Mouse (Mus musculus): ENCODE results near the gene H2-DMb2.

H2-DMb2 gene

GRCm38 (mm10) chr17:34186885-34187260 lies 43.8 kb downstream of the H2-DMb2 start:
- no peak for DNase-seq

GRCm38 (mm10) chr17:34187261-34187916 lies 44.3 kb downstream of the H2-DMb2 start, which contains the start of the genes Tap1 and Psmb9:
Gene Tap1 (plus strand): TSS chr17:34187553.
Gene Psmb9 (minus strand): TSS chr17:34187764.
- peak; percentile 99 for DNase-seq

GRCm38 (mm10) chr17:34188010-34188409 lies 44.9 kb downstream of the H2-DMb2 start:
- no peak for DNase-seq

- DNase-seq: no peak
These were observed 45.9 kb downstream of the H2-DMb2 start for GRCm38 (mm10) chr17:34188986-34189385.

GRCm38 (mm10) chr17:34192852-34193251 lies 49.7 kb downstream of the H2-DMb2 start:
- DNase-seq: no peak

GRCm38 (mm10) chr17:34193468-34193867 lies 50.4 kb downstream of the H2-DMb2 start:
- no peak for DNase-seq

DNA sequence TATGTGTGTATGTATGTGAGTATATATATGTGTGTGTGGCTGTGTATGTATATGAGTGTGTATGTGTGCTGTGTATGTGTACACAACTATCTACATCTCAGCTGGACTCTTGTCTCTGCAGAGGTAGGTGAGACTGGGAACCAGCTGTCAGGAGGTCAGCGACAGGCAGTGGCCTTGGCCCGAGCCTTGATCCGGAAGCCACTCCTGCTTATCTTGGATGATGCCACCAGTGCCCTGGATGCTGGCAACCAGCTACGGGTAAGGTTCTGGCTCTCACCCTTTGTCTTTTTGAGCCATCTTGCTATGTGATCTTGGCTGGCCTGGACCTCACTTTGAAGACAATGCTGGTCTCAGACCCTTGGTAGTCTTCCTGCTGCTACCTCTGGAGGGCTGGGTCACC lies 51.6 kb downstream of the H2-DMb2 start:
- DNase-seq: no peak

DNA sequence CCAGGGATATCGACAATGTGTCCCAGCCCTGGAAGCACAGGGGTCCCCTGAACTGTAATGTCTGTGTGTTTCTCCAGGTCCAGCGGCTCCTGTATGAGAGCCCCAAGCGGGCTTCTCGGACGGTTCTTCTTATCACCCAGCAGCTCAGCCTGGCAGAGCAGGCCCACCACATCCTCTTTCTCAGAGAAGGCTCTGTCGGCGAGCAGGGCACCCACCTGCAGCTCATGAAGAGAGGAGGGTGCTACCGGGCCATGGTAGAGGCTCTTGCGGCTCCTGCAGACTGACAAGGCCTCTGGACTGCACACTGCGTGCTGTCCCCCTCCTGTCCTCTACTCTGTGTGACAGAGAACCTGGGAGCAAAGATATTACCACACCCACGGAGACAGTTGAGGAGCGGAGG lies 53.4 kb downstream of the H2-DMb2 start:
- peak; percentile 29 for DNase-seq

DNA sequence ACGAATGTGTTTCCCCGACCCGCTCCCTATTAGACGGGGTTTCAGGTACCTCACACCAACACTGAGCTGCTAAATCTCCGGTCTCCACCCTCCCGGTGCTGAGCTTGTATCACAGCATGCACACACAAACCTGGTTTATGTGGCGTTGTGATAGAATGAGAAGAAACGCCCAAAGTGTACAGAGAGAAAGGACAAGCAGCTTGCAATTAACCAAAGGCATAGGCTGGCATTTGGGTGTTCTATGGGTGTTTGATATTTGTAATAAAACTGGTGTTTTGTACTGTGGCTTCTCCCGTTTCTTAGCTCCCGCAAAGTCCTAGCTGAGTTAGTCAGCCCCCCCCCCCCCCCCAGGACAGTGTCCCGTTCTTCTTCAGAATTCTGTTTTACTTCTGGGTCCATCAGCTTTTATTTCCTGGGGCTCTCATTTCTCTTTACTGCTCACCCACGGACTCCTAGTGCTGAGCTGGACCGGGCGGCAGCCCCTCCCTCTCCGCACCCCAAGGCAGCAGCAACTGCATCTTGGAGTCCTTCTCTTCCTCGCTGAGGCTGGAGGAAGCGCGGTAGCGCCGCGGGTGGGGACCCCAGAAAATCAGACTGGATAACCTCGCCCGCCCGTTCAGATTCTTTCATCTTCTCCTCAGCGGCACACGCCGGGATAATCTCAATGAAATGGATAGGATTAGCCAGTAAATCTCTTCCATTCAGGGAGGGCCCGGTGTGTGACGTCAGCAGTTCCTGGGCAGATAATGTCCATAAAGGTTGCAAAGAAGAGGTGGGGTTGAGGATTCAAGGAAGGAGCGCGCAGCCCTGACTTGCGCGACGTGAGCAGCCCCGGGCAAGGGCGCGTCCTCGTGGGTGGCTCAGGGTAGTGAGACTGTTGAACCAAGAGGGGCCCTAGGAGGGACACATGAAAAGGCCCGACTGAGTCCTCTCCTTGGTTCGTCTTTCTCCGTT lies 54.1 kb downstream of the H2-DMb2 start, which contains the start of gene Psmb8:
Gene Psmb8 (plus strand): TSS at position 781 of the 954 bp plus-strand sequence.
- DNase-seq: peak; percentile 99

DNA sequence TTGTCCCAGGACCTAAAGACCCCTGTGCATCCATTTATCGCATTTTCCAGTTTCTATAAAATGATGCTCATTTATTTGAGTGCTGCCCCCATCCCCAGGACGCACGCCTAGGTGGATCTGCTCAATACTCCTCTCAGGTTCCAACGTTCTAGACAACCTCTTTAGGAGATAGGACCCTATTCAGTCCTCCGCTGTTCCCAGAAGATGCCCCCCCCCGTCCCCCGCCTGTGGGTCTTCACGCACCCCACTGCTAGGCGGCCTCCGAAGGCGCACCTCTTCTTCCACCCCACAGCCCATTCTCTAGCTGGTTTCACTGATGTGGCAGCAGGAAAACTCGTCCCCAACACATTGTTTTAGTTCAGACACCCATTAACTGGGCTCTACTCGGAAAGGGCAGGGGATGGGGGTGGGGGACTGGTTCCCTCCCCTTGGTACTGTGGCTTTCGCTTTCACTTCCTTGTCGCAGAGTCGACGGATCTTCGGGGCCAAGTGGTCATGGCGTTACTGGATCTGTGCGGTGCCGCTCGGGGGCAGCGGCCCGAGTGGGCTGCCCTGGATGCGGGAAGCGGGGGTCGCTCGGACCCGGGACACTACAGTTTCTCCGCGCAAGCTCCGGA lies 54.9 kb downstream of the H2-DMb2 start:
- peak; percentile 89 for DNase-seq

DNA sequence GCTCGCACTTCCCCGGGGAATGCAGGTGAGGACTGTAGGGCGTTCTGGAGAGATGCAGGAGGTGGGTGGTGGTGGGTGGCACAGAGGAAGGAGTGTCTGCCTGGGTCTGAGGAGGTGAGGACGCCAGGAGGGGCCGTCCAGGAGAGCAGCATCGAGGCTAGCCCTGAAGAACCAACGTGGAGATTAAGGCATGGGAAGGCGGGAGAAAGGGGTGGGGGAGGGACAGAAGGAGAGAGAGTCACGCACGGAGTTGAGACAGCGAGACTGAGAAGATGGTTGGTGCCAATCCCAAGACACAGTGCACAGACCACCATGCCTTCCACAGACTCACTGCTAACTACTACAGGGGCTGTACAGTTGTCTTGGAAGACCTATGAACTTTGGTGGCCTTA lies 55.4 kb downstream of the H2-DMb2 start:
- no peak for DNase-seq

DNA sequence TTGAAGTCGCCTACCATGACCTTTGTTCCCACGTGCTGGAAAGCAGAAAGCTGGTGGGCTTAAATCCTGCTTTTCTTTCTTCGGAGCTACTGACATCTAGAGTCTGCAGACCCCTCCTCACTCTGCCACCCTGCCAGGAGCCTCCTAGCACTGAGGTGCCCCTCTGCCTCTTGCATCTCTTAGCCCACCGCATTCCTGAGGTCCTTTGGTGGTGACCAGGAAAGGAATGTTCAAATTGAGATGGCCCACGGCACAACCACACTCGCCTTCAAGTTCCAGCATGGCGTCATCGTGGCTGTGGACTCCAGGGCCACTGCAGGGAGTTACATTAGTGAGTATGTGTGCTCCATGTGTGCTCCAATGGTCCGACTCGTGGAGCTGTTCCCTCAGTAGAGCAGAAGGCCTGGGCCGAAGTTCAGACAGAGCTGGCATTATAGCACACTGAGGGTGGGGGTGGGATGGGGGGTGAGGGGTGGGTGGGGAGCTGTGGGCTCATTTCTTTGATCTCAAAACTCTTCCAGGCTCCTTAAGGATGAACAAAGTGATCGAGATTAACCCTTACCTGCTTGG lies 56.0 kb downstream of the H2-DMb2 start:
- DNase-seq: no peak

GRCm38 (mm10) chr17:34200047-34200446 lies 56.9 kb downstream of the H2-DMb2 start:
- no peak for DNase-seq

DNA sequence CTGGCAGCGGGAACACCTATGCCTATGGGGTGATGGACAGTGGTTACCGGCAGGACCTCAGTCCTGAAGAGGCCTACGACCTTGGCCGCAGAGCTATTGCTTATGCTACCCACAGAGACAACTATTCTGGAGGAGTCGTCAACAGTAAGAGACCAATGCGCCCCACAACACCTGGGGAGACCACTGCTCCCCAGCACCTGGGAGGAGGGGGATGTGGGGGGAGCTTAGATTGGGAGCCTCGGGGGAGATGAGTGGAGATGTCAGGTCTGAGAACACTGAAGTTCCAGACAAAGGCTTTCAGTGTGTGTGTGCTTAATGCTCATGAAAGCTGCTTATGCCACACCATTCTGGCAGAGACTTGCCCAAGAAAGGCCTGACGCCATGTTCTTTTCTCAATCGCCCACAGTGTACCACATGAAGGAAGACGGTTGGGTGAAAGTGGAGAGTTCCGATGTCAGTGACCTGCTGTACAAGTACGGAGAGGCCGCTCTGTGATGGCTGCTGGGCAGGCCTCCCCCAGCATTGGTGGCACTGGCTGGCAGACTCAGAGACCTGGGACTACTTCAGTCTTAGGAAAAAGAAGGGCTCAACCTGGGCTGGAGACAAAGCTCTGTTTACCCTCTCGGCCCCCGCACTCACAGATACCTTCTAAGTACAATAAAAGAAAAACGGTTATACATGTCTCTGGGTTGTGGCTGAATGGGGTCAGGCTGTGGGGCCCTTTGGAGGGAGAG lies 57.8 kb downstream of the H2-DMb2 start:
- DNase-seq: no peak
